Mouse (Mus musculus): Measurements from ENCODE around the gene Psmg1.

- TF ChIP-seq CTCF (IDR thresholded peaks at IDR 0.05; ENCODE audit: low read depth, low read length) = no peak
- TF ChIP-seq POLR2A (IDR thresholded peaks at IDR 0.05; ENCODE audit: borderline replicate concordance, low read depth, low read length) = no peak
Observed at GRCm38 (mm10) chr16:95931509-95931908, 59.3 kb downstream of the Psmg1 start.

All from bone marrow macrophage, adult 2 months (primary cell).